Mouse (Mus musculus): ENCODE results near the gene Rabgef1. TPM values are rescaled to one million over a fixed set of nuclear protein-coding genes. Genes with fewer than 3 reads are reported as not detected.
A peak's percentile ranks its signal among the peaks of the same experiment; 100 is the strongest.

Rabgef1 gene
- total RNA-seq, 2 experiments from 2014 or later: 18.8 to 24.0 TPM

DNA sequence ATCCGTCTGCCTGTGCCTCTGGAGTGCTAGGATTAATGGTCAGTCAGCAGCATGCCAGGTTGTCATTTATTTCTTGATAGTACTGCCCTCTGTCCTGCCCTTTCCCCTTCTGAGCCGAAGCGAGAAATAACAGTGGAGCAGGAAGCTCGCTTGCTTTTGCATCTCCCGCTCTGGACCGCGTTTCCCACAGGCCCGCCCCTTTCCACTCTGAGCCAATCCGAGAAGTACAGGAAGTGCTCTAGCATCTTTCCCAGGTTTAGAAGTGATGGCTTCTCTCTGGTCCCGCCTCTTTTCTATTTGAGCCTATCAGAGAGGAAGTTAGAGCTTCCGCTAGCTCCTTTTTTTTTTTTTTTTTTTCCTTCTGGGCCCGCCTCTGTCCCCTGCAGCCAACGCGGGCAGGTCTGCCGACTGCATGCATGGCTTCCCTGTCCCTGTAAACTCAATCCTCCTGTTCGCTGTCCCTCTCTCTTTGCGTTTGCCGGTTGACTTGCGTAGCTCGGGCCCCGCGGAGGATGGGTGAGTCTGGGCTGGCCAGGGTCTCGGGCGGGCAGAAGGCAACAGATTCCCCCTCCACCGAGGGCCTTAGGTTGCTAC lies 85.2 kb downstream of the Rabgef1 start:
- ATAC-seq (replicated peaks; ENCODE audit: poor library complexity, severe bottlenecking): peak; percentile 79

DNA sequence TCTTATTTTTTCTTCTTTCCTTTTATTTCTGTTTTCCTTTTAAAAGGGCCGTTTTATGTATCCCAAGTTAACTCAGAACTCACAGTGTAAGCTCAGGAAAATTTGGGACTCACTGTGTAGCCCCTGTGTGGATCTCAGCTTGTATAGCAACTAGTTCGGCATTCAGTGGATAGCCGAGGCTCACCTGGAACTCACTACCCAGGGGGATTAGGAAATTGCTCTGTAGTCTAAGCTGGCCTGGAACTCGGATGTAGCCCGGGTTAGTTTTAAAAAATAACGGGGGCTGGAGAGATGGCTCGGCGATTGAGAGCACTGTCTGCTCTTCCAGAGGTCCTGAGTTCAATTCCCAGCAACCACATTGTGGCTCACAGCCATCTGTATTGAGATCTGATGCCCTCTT lies 85.7 kb downstream of the Rabgef1 start:
- ATAC-seq (replicated peaks; ENCODE audit: poor library complexity, severe bottlenecking): no peak

DNA sequence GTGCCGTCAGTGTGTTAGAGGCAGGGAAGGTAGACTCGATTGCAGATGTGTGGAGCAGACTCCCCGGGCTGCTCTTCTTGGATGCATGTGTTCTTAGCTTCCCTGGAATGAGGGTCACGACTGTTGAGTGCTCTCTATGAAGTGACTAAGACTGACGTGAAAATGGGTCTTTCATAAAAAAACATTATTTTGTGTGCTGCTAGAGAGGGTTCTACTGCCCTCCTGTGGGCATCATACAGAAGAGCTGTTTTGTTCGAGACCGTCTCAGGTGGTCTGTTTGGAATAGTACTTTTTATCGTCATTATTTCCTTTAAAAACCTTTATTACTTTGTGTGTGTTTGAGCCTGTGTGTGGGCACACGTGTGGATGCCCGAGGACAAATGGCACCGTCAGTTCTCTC lies 91.9 kb downstream of the Rabgef1 start:
- no peak; the same call in 1 of the 2 replicates for ATAC-seq (replicated peaks; ENCODE audit: poor library complexity, severe bottlenecking)

Other genes with a start within 250 kb of the Rabgef1 start
- 36.6 and 44.6 TPM in 2 replicates for gene Vkorc1l1, start 229.8 kb upstream of the Rabgef1 start, total RNA-seq (2014; fragmentation: Nextera tagmentation)
- 26.7 and 39.9 TPM in 2 replicates for gene Vkorc1l1, start 229.8 kb upstream of the Rabgef1 start, total RNA-seq (2017)
- 119 and 163 TPM in 2 replicates for gene Gusb, start 168.7 kb upstream of the Rabgef1 start, total RNA-seq (2014; fragmentation: Nextera tagmentation)
- 91.6 and 103 TPM in 2 replicates for gene Gusb, start 168.7 kb upstream of the Rabgef1 start, total RNA-seq (2017)
- 34.6 and 40.6 TPM in 2 replicates for gene Asl, start 142.6 kb upstream of the Rabgef1 start, total RNA-seq (2014; fragmentation: Nextera tagmentation)
- gene Asl, start 142.6 kb upstream of the Rabgef1 start, total RNA-seq (2017): 17.5 and 19.6 TPM in 2 replicates
- 31.2 and 52.0 TPM in 2 replicates for gene Crcp, start 142.5 kb upstream of the Rabgef1 start, total RNA-seq (2014; fragmentation: Nextera tagmentation)
- 40.7 and 67.6 TPM in 2 replicates for gene Crcp, start 142.5 kb upstream of the Rabgef1 start, total RNA-seq (2017)
- gene Tpst1, start 98.5 kb upstream of the Rabgef1 start, total RNA-seq (2014; fragmentation: Nextera tagmentation): 16.0 and 17.3 TPM in 2 replicates
- 3.4 and 7.5 TPM in 2 replicates for gene Tpst1, start 98.5 kb upstream of the Rabgef1 start, total RNA-seq (2017)
- gene Kctd7, start 26.9 kb upstream of the Rabgef1 start, total RNA-seq (2014; fragmentation: Nextera tagmentation): 3.2 and 4.4 TPM in 2 replicates
- gene Kctd7, start 26.9 kb upstream of the Rabgef1 start, total RNA-seq (2017): 3.6 and 4.1 TPM in 2 replicates
- 64.5 and 70.1 TPM in 2 replicates for gene Tmem248, start 45.3 kb downstream of the Rabgef1 start, total RNA-seq (2014; fragmentation: Nextera tagmentation)
- 71.8 and 85.0 TPM in 2 replicates for gene Tmem248, start 45.3 kb downstream of the Rabgef1 start, total RNA-seq (2017)
- 47.8 and 52.4 TPM in 2 replicates for gene Sbds, start 83.7 kb downstream of the Rabgef1 start, total RNA-seq (2014; fragmentation: Nextera tagmentation)
- gene Sbds, start 83.7 kb downstream of the Rabgef1 start, total RNA-seq (2017): 61.0 and 101 TPM in 2 replicates
- 12.0 and 16.7 TPM in 2 replicates for gene Tyw1, start 83.8 kb downstream of the Rabgef1 start, total RNA-seq (2014; fragmentation: Nextera tagmentation)
- 31.9 and 37.4 TPM in 2 replicates for gene Tyw1, start 83.8 kb downstream of the Rabgef1 start, total RNA-seq (2017)
- gene Caln1, start 197.7 kb downstream of the Rabgef1 start, total RNA-seq (2014; fragmentation: Nextera tagmentation): not detected in 2 replicates
- not detected in 2 replicates for gene Caln1, start 197.7 kb downstream of the Rabgef1 start, total RNA-seq (2017)
- gene A330070K13Rik, start 212.8 kb downstream of the Rabgef1 start, total RNA-seq (2014; fragmentation: Nextera tagmentation): not detected in 2 replicates
- gene A330070K13Rik, start 212.8 kb downstream of the Rabgef1 start, total RNA-seq (2017): not detected in 2 replicates

Data from granulocyte monocyte progenitor cell, adult 5-6 weeks (primary cell).